Comparison of ENCODE assay signal across 8 mouse cellular contexts in genomic region chr1:18012941-18013340, GRCm38 (mm10).
DNase-seq lines count a peak whose midpoint lies in the region; ATAC-seq and TF ChIP-seq lines count a peak whose summit lies in the region.
"Not testable (repeated sequence)": the region's sequence is repeated elsewhere in the genome, so short reads cannot be mapped to it uniquely, and the experiment has no call there.

No protein-coding gene starts in this region.

- peak; percentile 46 for DNase-seq in 416B (ENCODE audit: low read depth)
- peak; percentile 52 for DNase-seq in ZHBTc4 (ENCODE audit: low read depth, low spot score)
- peak; percentile 43 for DNase-seq in embryo, embryonic 10 days (ENCODE audit: low spot score)
- DNase-seq in forebrain, postnatal 0 days, result peak; percentile 51
- DNase-seq in hindbrain, embryonic 11.5 days (ENCODE audit: low spot score), result peak; percentile 45
- DNase-seq in layer of hippocampus, adult 11-12 months (ENCODE audit: low spot score), result peak; percentile 21
- not testable (repeated sequence) for DNase-seq in liver, postnatal 0 days
- peak; percentile 7 for DNase-seq in ovary, postnatal 14 days (ENCODE audit: low spot score)

- H3K4me1 ChIP-seq in forebrain, postnatal 0 days (ENCODE audit: insufficient read depth); hindbrain, embryonic 11.5 days (replicated peaks; ENCODE audit: control insufficient read depth, insufficient read depth, low read length); liver, postnatal 0 days (ENCODE audit: insufficient read depth): not testable (repeated sequence)

- H3K4me2 ChIP-seq in forebrain, postnatal 0 days (ENCODE audit: low read depth); hindbrain, embryonic 11.5 days (replicated peaks; ENCODE audit: low read depth, low read length); liver, postnatal 0 days (ENCODE audit: low read depth, low read length): not testable (repeated sequence)

- TF ChIP-seq CTCF in forebrain, postnatal 0 days (IDR thresholded peaks at IDR 0.05; ENCODE audit: low read depth), result peak; percentile 50
- peak; percentile 24; the same call in 1 of the 2 replicates for TF ChIP-seq CTCF in liver, postnatal 0 days (IDR thresholded peaks at IDR 0.05; ENCODE audit: low read depth)

- H3K9ac ChIP-seq in forebrain, postnatal 0 days; hindbrain, embryonic 11.5 days (ENCODE audit: low read depth, low read length); liver, postnatal 0 days (replicated peaks): not testable (repeated sequence)

- not testable (repeated sequence) for H3K27me3 ChIP-seq in forebrain, postnatal 0 days (ENCODE audit: insufficient read depth, low read length); hindbrain, embryonic 11.5 days (ENCODE audit: control insufficient read depth, insufficient read depth, low read length); liver, postnatal 0 days (ENCODE audit: insufficient read depth, low read length)

- not testable (repeated sequence) for H3K4me3 ChIP-seq in forebrain, postnatal 0 days (ENCODE audit: low read depth, low read length); hindbrain, embryonic 11.5 days (ENCODE audit: low read depth, low read length); liver, postnatal 0 days (ENCODE audit: low read depth, low read length)

- H3K36me3 ChIP-seq in forebrain, postnatal 0 days (ENCODE audit: insufficient read depth); hindbrain, embryonic 11.5 days (ENCODE audit: control insufficient read depth, insufficient read depth, low read length); liver, postnatal 0 days (replicated peaks; ENCODE audit: insufficient read depth, low read length): not testable (repeated sequence)

- H3K27ac ChIP-seq in forebrain, postnatal 0 days (ENCODE audit: low read depth, low read length); hindbrain, embryonic 11.5 days (ENCODE audit: low read depth, low read length); liver, postnatal 0 days (ENCODE audit: low read depth): not testable (repeated sequence)

- not testable (repeated sequence) for TF ChIP-seq EP300 in liver, postnatal 0 days (IDR thresholded peaks at IDR 0.05; ENCODE audit: low read depth)

- H3K9me3 ChIP-seq in forebrain, postnatal 0 days (ENCODE audit: low read length); hindbrain, embryonic 11.5 days (ENCODE audit: control insufficient read depth, low read length); liver, postnatal 0 days (ENCODE audit: low read length): not testable (repeated sequence)

- not testable (repeated sequence) for ATAC-seq in forebrain, postnatal 0 days; hindbrain, embryonic 11.5 days (ENCODE audit: low FRiP score); liver, postnatal 0 days
